Mouse (Mus musculus): ENCODE measurements around the gene Plekho2. TPM values are rescaled to one million over a fixed set of nuclear protein-coding genes. Genes with fewer than 3 reads are reported as not detected.
A peak's percentile ranks its signal among the peaks of the same experiment; 100 is the strongest.

Gene Plekho2
- total and polyA plus RNA-seq, 3 experiments: 9.9 to 16.5 (median 11.1) TPM

- Histone ChIP-seq H3K27me3 (ENCODE audit: control insufficient read depth, insufficient read depth, low read length) (no peaks in the 10 kb centered on the region), H3K9ac (ENCODE audit: low read depth, low read length) (no peak overlapping the region), H3K4me1 (ENCODE audit: control insufficient read depth, insufficient read depth, low read length) (peaks cover 25% of the 10 kb centered on the region), H3K27ac (peak overlapping the region; percentile 38), H3K79me2 (replicated peaks; ENCODE audit: control insufficient read depth, insufficient read depth, low read length) (no peaks in the 10 kb centered on the region; the same call in 1 of the 2 replicates), H3K36me3 (ENCODE audit: control insufficient read depth, insufficient read depth, low read length) (no peaks in the 10 kb centered on the region; the same call in 1 of the 2 replicates), H3K4me3 (no peak overlapping the region)
- WGBS: 41% methylated on average over 8 of the region's 8 CpGs
- TF ChIP-seq CTCF (IDR thresholded peaks at IDR 0.05): no peak
- no peak for TF ChIP-seq POLR2A (IDR thresholded peaks at IDR 0.05; ENCODE audit: insufficient read depth, low read depth, low read length)
- peak in 1 of 2 experiments; percentile 50 for DNase-seq
- intact Hi-C loops (cut with DNase I): no loop called here
These were observed 4.2 kb downstream of the Plekho2 start for GRCm38 (mm10) chr9:65575393-65576196.

DNA sequence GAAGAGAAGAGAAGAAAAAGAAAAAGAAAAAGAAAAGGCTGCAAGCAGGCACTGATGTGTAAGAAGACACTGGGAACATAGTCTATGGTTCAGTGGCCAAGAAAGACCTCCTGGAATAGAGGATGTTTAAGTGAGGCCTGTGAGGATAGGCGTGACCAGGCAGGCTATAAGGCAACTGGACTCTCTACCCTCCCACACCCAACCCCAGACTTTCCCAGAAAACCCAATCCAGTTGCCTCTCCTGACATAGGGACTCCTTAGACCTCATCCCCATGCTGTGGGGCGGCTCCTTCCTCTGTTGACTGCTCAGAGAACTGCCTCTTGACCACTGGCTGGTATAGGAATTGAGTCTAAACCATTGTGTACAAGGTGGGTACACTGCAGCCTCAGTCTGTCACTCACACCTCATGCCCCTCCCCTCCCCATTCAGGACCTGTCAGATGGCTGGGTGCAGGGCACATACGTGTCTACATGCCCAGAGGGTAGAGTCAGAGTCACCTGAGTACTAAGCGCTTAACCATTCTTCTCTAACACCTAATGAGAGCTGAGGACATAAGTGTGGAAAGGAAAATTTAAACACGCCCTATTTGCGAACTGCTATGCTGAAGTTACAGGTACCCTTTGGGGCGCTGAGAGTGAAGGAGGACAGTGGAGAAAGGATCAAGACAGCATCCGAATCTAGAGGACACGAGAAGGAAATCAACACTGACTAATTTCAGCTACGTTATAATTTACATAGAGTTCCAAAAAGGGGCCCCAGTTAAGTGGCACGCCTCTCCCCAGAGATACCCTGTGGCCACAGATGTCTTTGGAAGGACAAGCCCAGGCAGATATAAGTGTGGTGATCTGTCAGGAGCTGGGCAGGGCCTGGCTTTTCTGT, 5.1 kb downstream of the Plekho2 start:
- H3K9ac ChIP-seq (ENCODE audit: low read depth, low read length): no peak overlapping the region
- H3K36me3 ChIP-seq (ENCODE audit: control insufficient read depth, insufficient read depth, low read length): no peaks in the 10 kb centered on the region; the same call in 1 of the 2 replicates
- no peaks in the 10 kb centered on the region; the same call in 1 of the 2 replicates for H3K79me2 ChIP-seq (replicated peaks; ENCODE audit: control insufficient read depth, insufficient read depth, low read length)
- H3K4me1 ChIP-seq (ENCODE audit: control insufficient read depth, insufficient read depth, low read length): peaks cover 24% of the 10 kb centered on the region
- no peak for TF ChIP-seq EP300 (IDR thresholded peaks at IDR 0.05; ENCODE audit: insufficient read depth, low read depth, low read length)
- no peak for TF ChIP-seq CTCF (IDR thresholded peaks at IDR 0.05)
- no peak for TF ChIP-seq POLR2A (IDR thresholded peaks at IDR 0.05; ENCODE audit: insufficient read depth, low read depth, low read length)
- H3K27me3 ChIP-seq (ENCODE audit: control insufficient read depth, insufficient read depth, low read length): no peaks in the 10 kb centered on the region
- no peak for DNase-seq
- H3K4me3 ChIP-seq: no peak overlapping the region
- WGBS: 73% methylated on average over 11 of the region's 11 CpGs
- intact Hi-C loops (cut with DNase I): no loop called here
- peak overlapping the region; percentile 38 for H3K27ac ChIP-seq

GRCm38 (mm10) chr9:65572837-65573236, 7.0 kb downstream of the Plekho2 start:
- Histone ChIP-seq H3K36me3 (ENCODE audit: control insufficient read depth, insufficient read depth, low read length) (no peaks in the 10 kb centered on the region; the same call in 1 of the 2 replicates), H3K27ac (no peak overlapping the region), H3K4me3 (no peak overlapping the region), H3K9ac (ENCODE audit: low read depth, low read length) (no peak overlapping the region), H3K27me3 (ENCODE audit: control insufficient read depth, insufficient read depth, low read length) (no peaks in the 10 kb centered on the region), H3K79me2 (replicated peaks; ENCODE audit: control insufficient read depth, insufficient read depth, low read length) (no peaks in the 10 kb centered on the region; the same call in 1 of the 2 replicates), H3K4me1 (ENCODE audit: control insufficient read depth, insufficient read depth, low read length) (peaks cover 20% of the 10 kb centered on the region)
- no peak for DNase-seq
- no peak for TF ChIP-seq CTCF (IDR thresholded peaks at IDR 0.05)
- TF ChIP-seq POLR2A (IDR thresholded peaks at IDR 0.05; ENCODE audit: insufficient read depth, low read depth, low read length): no peak
- TF ChIP-seq EP300 (IDR thresholded peaks at IDR 0.05; ENCODE audit: insufficient read depth, low read depth, low read length): no peak
- WGBS: 93% methylated on average over 6 of the region's 6 CpGs
- intact Hi-C loops (cut with DNase I): no loop called here

- Histone ChIP-seq H3K36me3 (ENCODE audit: control insufficient read depth, insufficient read depth, low read length) (no peaks in the 10 kb centered on the region; the same call in 1 of the 2 replicates), H3K4me1 (ENCODE audit: control insufficient read depth, insufficient read depth, low read length) (peaks cover 2% of the 10 kb centered on the region; the same call in 1 of the 2 replicates), H3K79me2 (replicated peaks; ENCODE audit: control insufficient read depth, insufficient read depth, low read length) (no peaks in the 10 kb centered on the region; the same call in 1 of the 2 replicates), H3K4me3 (no peak overlapping the region), H3K9ac (ENCODE audit: low read depth, low read length) (no peak overlapping the region), H3K27me3 (ENCODE audit: control insufficient read depth, insufficient read depth, low read length) (no peaks in the 10 kb centered on the region), H3K27ac (peak overlapping the region; percentile 56)
- peak; percentile 65 to 80 for DNase-seq
- intact Hi-C loops (cut with DNase I): no loop called here
- TF ChIP-seq EP300 (IDR thresholded peaks at IDR 0.05; ENCODE audit: insufficient read depth, low read depth, low read length): 0 out of 2 replicates have a peak, but pooled peaks have one; percentile 27
- no peak for TF ChIP-seq POLR2A (IDR thresholded peaks at IDR 0.05; ENCODE audit: insufficient read depth, low read depth, low read length)
- 66% methylated on average over 6 of the region's 6 CpGs for WGBS
These were observed 10.3 kb downstream of the Plekho2 start for GRCm38 (mm10) chr9:65569491-65569971.

DNA sequence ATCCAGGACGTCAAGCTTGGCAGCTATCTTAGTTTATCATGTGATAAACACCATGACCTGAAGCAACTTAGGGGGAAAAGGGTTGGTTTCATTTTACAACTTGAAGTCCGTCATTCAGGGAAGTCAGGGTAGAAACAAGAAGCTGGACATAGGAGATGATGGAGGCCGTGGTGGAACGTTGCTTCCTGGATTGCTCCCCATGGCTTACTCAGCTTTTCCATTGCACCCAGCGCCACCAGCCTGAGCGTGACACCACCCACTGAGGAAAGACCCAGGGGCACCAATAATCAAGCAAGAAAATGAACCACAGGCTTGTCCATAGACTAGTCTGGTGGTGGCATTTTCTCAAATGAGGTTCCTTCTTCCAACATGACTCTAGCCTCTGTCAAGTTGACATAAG, 11.1 kb downstream of the Plekho2 start:
- H3K4me1 ChIP-seq (ENCODE audit: control insufficient read depth, insufficient read depth, low read length): peaks cover 4% of the 10 kb centered on the region; the same call in 1 of the 2 replicates

More for the DNA sequence above, 11.1 kb downstream of the Plekho2 start:
- intact Hi-C loops (cut with DNase I): no loop called here
- no peak overlapping the region for H3K9ac ChIP-seq (ENCODE audit: low read depth, low read length)
- 71% methylated on average over 6 of the region's 6 CpGs for WGBS
- H3K27ac ChIP-seq: peak overlapping the region; percentile 56
- H3K36me3 ChIP-seq (ENCODE audit: control insufficient read depth, insufficient read depth, low read length): no peaks in the 10 kb centered on the region; the same call in 1 of the 2 replicates
- TF ChIP-seq CTCF (IDR thresholded peaks at IDR 0.05) (no peak), EP300 (IDR thresholded peaks at IDR 0.05; ENCODE audit: insufficient read depth, low read depth, low read length) (no peak), POLR2A (IDR thresholded peaks at IDR 0.05; ENCODE audit: insufficient read depth, low read depth, low read length) (no peak)
- H3K27me3 ChIP-seq (ENCODE audit: control insufficient read depth, insufficient read depth, low read length): no peaks in the 10 kb centered on the region
- no peaks in the 10 kb centered on the region; the same call in 1 of the 2 replicates for H3K79me2 ChIP-seq (replicated peaks; ENCODE audit: control insufficient read depth, insufficient read depth, low read length)
- no peak overlapping the region for H3K4me3 ChIP-seq
- DNase-seq: peak in 1 of 2 experiments; percentile 46

All from heart, adult 2 months (tissue).